Mouse (Mus musculus) forebrain, embryonic 11.5 days (tissue): ENCODE data around the gene Srrt. TPM values are rescaled to one million over a fixed set of nuclear protein-coding genes. Genes with fewer than 3 reads are reported as not detected.
A peak's percentile ranks its signal among the peaks of the same experiment; 100 is the strongest.
"Not testable (repeated sequence)": the region's sequence is repeated elsewhere in the genome, so short reads cannot be mapped to it uniquely, and the experiment has no call there.

Experiments
- ATAC-seq: fragments of 200-750 bp; cut with Nextera tagmentation; replicated peaks from 2 replicates; pipeline ENCODE4 v1.8.0; 2017; ENCODE audit warnings: moderate TSS enrichment; ENCODE audit not compliant: low FRiP score
- DNase-seq: peaks from one replicate; pipeline ENCODE4 v3.0.0-alpha.2; 2017; ENCODE audit warnings: low spot score
- H3K27ac ChIP-seq: fragments of 300-500 bp; sonication (generic); 2 replicates; pipeline ENCODE4 v1.5.1; 2014; ENCODE audit warnings: low read depth, low read length
- H3K27me3 ChIP-seq: fragments of 300-500 bp; sonication (generic); 2 replicates; pipeline ENCODE4 v1.6.1; 2014; ENCODE audit warnings: mild to moderate bottlenecking, low read length, mixed read lengths; ENCODE audit not compliant: control insufficient read depth, insufficient read depth
- H3K36me3 ChIP-seq: fragments of 300-500 bp; sonication (generic); 2 replicates; pipeline ENCODE4 v1.6.1; 2014; ENCODE audit warnings: mild to moderate bottlenecking, low read length, moderate library complexity, mixed read lengths; ENCODE audit not compliant: control insufficient read depth, insufficient read depth
- H3K4me1 ChIP-seq: fragments of 300-500 bp; sonication (generic); replicated peaks from 2 replicates; pipeline ENCODE4 v1.6.1; 2014; ENCODE audit warnings: low read length, mixed read lengths; ENCODE audit not compliant: control insufficient read depth, insufficient read depth
- H3K4me2 ChIP-seq: fragments of 300-500 bp; sonication (generic); 2 replicates; pipeline ENCODE4 v1.6.1; 2014; ENCODE audit warnings: low read depth, mild to moderate bottlenecking, low read length, moderate library complexity, mixed read lengths; ENCODE audit not compliant: severe bottlenecking
- H3K4me3 ChIP-seq: fragments of 300-500 bp; sonication (generic); 2 replicates; pipeline ENCODE4 v1.5.1; 2014; ENCODE audit warnings: low read depth, low read length
- H3K9ac ChIP-seq: fragments of 300-500 bp; sonication (generic); 2 replicates; pipeline ENCODE4 v1.6.1; 2014; ENCODE audit warnings: low read length
- H3K9me3 ChIP-seq: fragments of 300-500 bp; sonication (generic); 2 replicates; pipeline ENCODE4 v1.6.1; 2016; ENCODE audit warnings: low read length, mixed read lengths; ENCODE audit not compliant: control insufficient read depth
- WGBS: fragments of 180-500 bp; shearing (Covaris S2); extraction: QIAGEN DNeasy Blood & Tissue Kit; methylation state at CpG from one replicate; pipeline ENCODE4 v1.1.7; 2014; 5-methylcytosine and 5-hydroxymethylcytosine counted together
- microRNA-seq: library from miRNA; unstranded; fragments of <30 nt; microRNA quantifications from one replicate; pipeline ENCODE4, GENCODE M21; 2016; ENCODE audit not compliant: insufficient number of aligned reads
- polyA plus RNA-seq: library from polyadenylated mRNA; unstranded; fragments of >200 nt; fragmentation: Nextera tagmentation; extraction: Ambion mirVana; gene quantifications from 2 replicates; pipeline ENCODE4 v1.2.1, GENCODE M21; 2014

The Srrt gene
- polyA plus RNA-seq, 1 experiment from 2014 or later: 190 TPM

GRCm38 (mm10) chr5:137284411-137284810 is 23.1 kb downstream of the Srrt start:
- Histone ChIP-seq H3K4me1 (peaks cover 13% of the 10 kb centered on the region), H3K27me3 (peaks cover 20% of the 10 kb centered on the region)
- 82% methylated on average over 5 of the region's 6 CpGs for WGBS
- H3K36me3 ChIP-seq, H3K9me3 ChIP-seq, H3K9ac ChIP-seq, H3K27ac ChIP-seq, H3K4me3 ChIP-seq, H3K4me2 ChIP-seq, DNase-seq, ATAC-seq: not testable (repeated sequence)

- Histone ChIP-seq H3K27me3 (no peaks in the 10 kb centered on the region), H3K4me2 (no peak overlapping the region), H3K27ac (no peak overlapping the region), H3K36me3 (no peaks in the 10 kb centered on the region), H3K4me1 (no peaks in the 10 kb centered on the region), H3K4me3 (no peak overlapping the region), H3K9ac (no peak overlapping the region), H3K9me3 (no peaks in the 10 kb centered on the region; the same call in 1 of the 2 replicates)
- DNase-seq (no peak), ATAC-seq (no peak)
- WGBS: 59% methylated on average over 18 of the region's 18 CpGs
Measured at GRCm38 (mm10) chr5:137277360-137278342, 29.8 kb downstream of the Srrt start.

- Histone ChIP-seq H3K27me3 (no peaks in the 10 kb centered on the region), H3K4me3 (no peak overlapping the region), H3K9ac (peak overlapping the region; percentile 12; the same call in 1 of the 2 replicates), H3K27ac (no peak overlapping the region), H3K4me1 (no peaks in the 10 kb centered on the region), H3K4me2 (no peak overlapping the region), H3K36me3 (no peaks in the 10 kb centered on the region), H3K9me3 (no peaks in the 10 kb centered on the region; the same call in 1 of the 2 replicates)
- no peak for ATAC-seq
- 42% methylated on average over 18 of the region's 18 CpGs for WGBS
- DNase-seq: no peak
Measured at GRCm38 (mm10) chr5:137268131-137268910, 39.2 kb downstream of the Srrt start.

GRCm38 (mm10) chr5:137264787-137265186 is 42.7 kb downstream of the Srrt start:
- Histone ChIP-seq H3K9me3 (no peaks in the 10 kb centered on the region), H3K4me1 (no peaks in the 10 kb centered on the region), H3K4me2 (no peak overlapping the region), H3K4me3 (no peak overlapping the region), H3K9ac (no peak overlapping the region), H3K27ac (no peak overlapping the region), H3K27me3 (no peaks in the 10 kb centered on the region), H3K36me3 (no peaks in the 10 kb centered on the region)
- DNase-seq: no peak
- WGBS: 90% methylated on average over 11 of the region's 11 CpGs
- no peak for ATAC-seq

GRCm38 (mm10) chr5:137263897-137264720 is 43.4 kb downstream of the Srrt start:
- ATAC-seq (no peak), DNase-seq (no peak)
- Histone ChIP-seq H3K9ac (no peak overlapping the region), H3K27ac (no peak overlapping the region), H3K9me3 (no peaks in the 10 kb centered on the region), H3K4me1 (no peaks in the 10 kb centered on the region), H3K27me3 (no peaks in the 10 kb centered on the region), H3K4me2 (no peak overlapping the region), H3K36me3 (no peaks in the 10 kb centered on the region), H3K4me3 (no peak overlapping the region)
- WGBS: 92% methylated on average over 14 of the region's 14 CpGs

Small RNA genes within 50 kb of the gene (microRNA-seq; reads per million reads assigned to microRNA genes)
- gene Mir7036: not detected
- not detected for gene Mir8116

Other genes starting within 250 kb of the Srrt start
- gene Serpine1, start 235.4 kb downstream of the Srrt start, polyA plus RNA-seq: 0.20 TPM in 1 of 2 replicates, not detected in the other
- gene Trim56, start 191.5 kb downstream of the Srrt start, polyA plus RNA-seq: 6.2 and 7.6 TPM in 2 replicates
- gene Muc3, start 158.4 kb downstream of the Srrt start, polyA plus RNA-seq: not detected in 2 replicates
- not detected in 2 replicates for gene Muc3a, start 95.3 kb downstream of the Srrt start, polyA plus RNA-seq
- gene Ache, start 20.2 kb downstream of the Srrt start, polyA plus RNA-seq: 3.0 and 3.7 TPM in 2 replicates
- 6.8 and 8.0 TPM in 2 replicates for gene Ufsp1, start 13.0 kb downstream of the Srrt start, polyA plus RNA-seq
- gene Trip6, start 6.7 kb upstream of the Srrt start, polyA plus RNA-seq: 50.1 and 56.7 TPM in 2 replicates
- gene Slc12a9, start 25.9 kb upstream of the Srrt start, polyA plus RNA-seq: 9.9 and 10.5 TPM in 2 replicates
- gene Ephb4, start 42.4 kb upstream of the Srrt start, polyA plus RNA-seq: 34.6 and 35.0 TPM in 2 replicates
- 0.11 and 0.15 TPM in 2 replicates for gene Zan, start 169.4 kb upstream of the Srrt start, polyA plus RNA-seq
- gene Pop7, start 194.8 kb upstream of the Srrt start, polyA plus RNA-seq: 55.9 and 62.4 TPM in 2 replicates
- 14.0 and 14.9 TPM in 2 replicates for gene Gigyf1, start 210.9 kb upstream of the Srrt start, polyA plus RNA-seq
- gene Epo, start 225.6 kb upstream of the Srrt start, polyA plus RNA-seq: 0.40 and 0.84 TPM in 2 replicates
- gene Gnb2, start 225.8 kb upstream of the Srrt start, polyA plus RNA-seq: 410 and 508 TPM in 2 replicates
- gene Actl6b, start 245.8 kb upstream of the Srrt start, polyA plus RNA-seq: 20.5 and 22.8 TPM in 2 replicates